In the genomic region with DNA sequence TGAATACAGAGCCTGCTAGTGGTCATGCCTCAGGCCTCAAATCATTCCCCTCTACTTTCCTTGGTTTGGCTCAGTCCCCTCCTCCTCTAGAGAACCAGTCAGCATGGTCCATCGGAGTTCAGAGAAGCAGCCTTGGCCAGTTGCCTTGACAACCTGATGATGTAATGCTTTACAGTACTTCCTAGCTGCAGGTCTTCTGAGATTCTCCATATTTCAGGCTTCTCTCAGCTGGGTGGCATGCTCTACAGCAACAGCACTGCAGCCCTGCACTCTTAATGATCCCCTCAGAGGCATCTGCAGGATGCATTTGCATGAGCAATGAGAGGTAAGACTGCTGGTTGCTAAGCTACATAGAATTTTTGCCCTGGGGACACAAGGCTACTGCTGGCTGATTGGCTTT, we compare ENCODE assay signal across 9 mouse cellular contexts.
A peak's percentile ranks its signal among the peaks of the same experiment; 100 is the strongest.
DNase-seq lines count a peak whose midpoint lies in the region; ATAC-seq and TF ChIP-seq lines count a peak whose summit lies in the region.
"Had no signal": no experiment of that assay in that cellular context is flagged by ENCODE, and none has a peak within 500 bp of the region (broad histone marks: within the 10 kb centered on the region; RNA-seq: fewer than 3 reads in every experiment).

No protein-coding gene starts in this region.

- no peaks in the 10 kb centered on the region for H3K9me3 ChIP-seq in hindbrain, embryonic 14.5 days (ENCODE audit: control insufficient read depth, low read length)
- H3K9me3 ChIP-seq in neural tube, embryonic 15.5 days (replicated peaks), result no peaks in the 10 kb centered on the region
- no peaks in the 10 kb centered on the region for H3K9me3 ChIP-seq in intestine, postnatal 0 days (ENCODE audit: control insufficient read depth)
- H3K9me3 ChIP-seq: heart, embryonic 13.5 days had no signal

- H3K9ac ChIP-seq in hindbrain, embryonic 14.5 days, result no peak overlapping the region
- no peak overlapping the region for H3K9ac ChIP-seq in neural tube, embryonic 15.5 days (replicated peaks)
- H3K9ac ChIP-seq in intestine, postnatal 0 days (ENCODE audit: low read depth, low read length), result no peak overlapping the region
- H3K9ac ChIP-seq: heart, embryonic 13.5 days had no signal

- no peaks in the 10 kb centered on the region for H3K36me3 ChIP-seq in hindbrain, embryonic 14.5 days (replicated peaks; ENCODE audit: control insufficient read depth, insufficient read depth)
- no peaks in the 10 kb centered on the region for H3K36me3 ChIP-seq in neural tube, embryonic 15.5 days
- H3K36me3 ChIP-seq in intestine, postnatal 0 days (ENCODE audit: control insufficient read depth, insufficient read depth), result no peaks in the 10 kb centered on the region
- H3K36me3 ChIP-seq: heart, embryonic 13.5 days had no signal

- ATAC-seq in hindbrain, embryonic 14.5 days (ENCODE audit: low FRiP score), result peak; percentile 96
- peak; percentile 95 for ATAC-seq in neural tube, embryonic 15.5 days (ENCODE audit: low FRiP score)
- no peak for ATAC-seq in activated CD4-positive, CD25-positive, alpha-beta regulatory T cell, adult 4 months
- no peak for ATAC-seq in intestine, postnatal 0 days

- H3K27ac ChIP-seq in hindbrain, embryonic 14.5 days, result peak overlapping the region; percentile 87
- peak overlapping the region; percentile 82 for H3K27ac ChIP-seq in neural tube, embryonic 15.5 days (replicated peaks)
- no peak overlapping the region for H3K27ac ChIP-seq in intestine, postnatal 0 days (ENCODE audit: low read depth, low read length)
- H3K27ac ChIP-seq: heart, embryonic 13.5 days had no signal

- H3K27me3 ChIP-seq in hindbrain, embryonic 14.5 days (ENCODE audit: control insufficient read depth, insufficient read depth, low read length), result no peaks in the 10 kb centered on the region
- H3K27me3 ChIP-seq in neural tube, embryonic 15.5 days (replicated peaks), result no peaks in the 10 kb centered on the region
- H3K27me3 ChIP-seq in intestine, postnatal 0 days (replicated peaks; ENCODE audit: control insufficient read depth, insufficient read depth, low read length), result no peaks in the 10 kb centered on the region
- H3K27me3 ChIP-seq: heart, embryonic 13.5 days had no signal

- TF ChIP-seq CTCF in intestine, postnatal 0 days (IDR thresholded peaks at IDR 0.05; ENCODE audit: low read depth), result no peak

- peak; percentile 6 for DNase-seq in Muller cell, postnatal 12 days (ENCODE audit: inconsistent ontology term)
- DNase-seq in embryo, embryonic 11.5 days (ENCODE audit: low read depth, low spot score), result peak; percentile 45
- DNase-seq in hindbrain, embryonic 14.5 days (ENCODE audit: low spot score), result peak; percentile 70
- peak; percentile 19 to 44 for DNase-seq in left cerebral cortex, adult 9 months (ENCODE audit: low spot score in 2 of 2)
- no peak for DNase-seq in cerebellum, adult 11 months

- H3K4me2 ChIP-seq in hindbrain, embryonic 14.5 days (replicated peaks), result no peak overlapping the region
- H3K4me2 ChIP-seq in neural tube, embryonic 15.5 days, result peak overlapping the region; percentile 3; the same call in 1 of the 2 replicates
- H3K4me2 ChIP-seq in intestine, postnatal 0 days (replicated peaks; ENCODE audit: low read depth), result no peak overlapping the region
- H3K4me2 ChIP-seq: heart, embryonic 13.5 days had no signal

- 4% methylated on average over 1 of the region's 1 CpGs for WGBS in hindbrain, embryonic 14.5 days
- 0% methylated on average over 1 of the region's 1 CpGs for WGBS in neural tube, embryonic 15.5 days
- WGBS in intestine, postnatal 0 days, result 18% methylated on average over 1 of the region's 1 CpGs

- peaks cover 19% of the 10 kb centered on the region for H3K4me1 ChIP-seq in hindbrain, embryonic 14.5 days (replicated peaks; ENCODE audit: control insufficient read depth, insufficient read depth, low read length)
- peaks cover 21% of the 10 kb centered on the region for H3K4me1 ChIP-seq in neural tube, embryonic 15.5 days
- H3K4me1 ChIP-seq in intestine, postnatal 0 days (replicated peaks; ENCODE audit: control insufficient read depth, insufficient read depth, low read length), result no peaks in the 10 kb centered on the region
- H3K4me1 ChIP-seq: heart, embryonic 13.5 days had no signal

- H3K4me3 ChIP-seq in hindbrain, embryonic 14.5 days (replicated peaks; ENCODE audit: low read length), result no peak overlapping the region
- no peak overlapping the region for H3K4me3 ChIP-seq in neural tube, embryonic 15.5 days (replicated peaks)
- H3K4me3 ChIP-seq in intestine, postnatal 0 days (ENCODE audit: low read depth, low read length), result no peak overlapping the region
- H3K4me3 ChIP-seq: heart, embryonic 13.5 days had no signal

Comparison
In these comparisons a context has a peak if more than half of its experiments do, and no peak if none do; other contexts are left out.
1. ATAC-seq: peak in hindbrain, embryonic 14.5 days (single experiment) and neural tube, embryonic 15.5 days (single experiment); none in activated CD4-positive, CD25-positive, alpha-beta regulatory T cell, adult 4 months (single experiment) and intestine, postnatal 0 days (single experiment).